Mouse (Mus musculus): ENCODE results near the gene Grm4. TPM values are rescaled to one million over a fixed set of nuclear protein-coding genes. Genes with fewer than 3 reads are reported as not detected.

Grm4 gene
- total and polyA plus RNA-seq, 3 experiments: 0.13 to 0.47 (median 0.16) TPM

- Histone ChIP-seq H3K4me1 (ENCODE audit: control insufficient read depth, insufficient read depth, low read length) (no peaks in the 10 kb centered on the region), H3K9ac (ENCODE audit: low read depth, low read length) (no peak overlapping the region), H3K36me3 (ENCODE audit: control insufficient read depth, insufficient read depth, low read length) (no peaks in the 10 kb centered on the region), H3K4me3 (no peak overlapping the region), H3K79me2 (replicated peaks; ENCODE audit: control insufficient read depth, insufficient read depth, low read length) (no peaks in the 10 kb centered on the region), H3K27me3 (ENCODE audit: control insufficient read depth, insufficient read depth, low read length) (no peaks in the 10 kb centered on the region), H3K27ac (no peak overlapping the region)
- no peak for DNase-seq
- WGBS: 86% methylated on average over 3 of the region's 3 CpGs
- intact Hi-C loops (cut with DNase I): no loop called here
- TF ChIP-seq CTCF (IDR thresholded peaks at IDR 0.05) (peak; percentile 28), EP300 (IDR thresholded peaks at IDR 0.05; ENCODE audit: insufficient read depth, low read depth, low read length) (no peak)
Measured at GRCm38 (mm10) chr17:27533354-27533753, 12.2 kb upstream of the Grm4 start.

GRCm38 (mm10) chr17:27532095-27532494 is 10.9 kb upstream of the Grm4 start:
- Histone ChIP-seq H3K27me3 (ENCODE audit: control insufficient read depth, insufficient read depth, low read length) (no peaks in the 10 kb centered on the region), H3K4me1 (ENCODE audit: control insufficient read depth, insufficient read depth, low read length) (no peaks in the 10 kb centered on the region), H3K4me3 (no peak overlapping the region), H3K36me3 (ENCODE audit: control insufficient read depth, insufficient read depth, low read length) (no peaks in the 10 kb centered on the region), H3K79me2 (replicated peaks; ENCODE audit: control insufficient read depth, insufficient read depth, low read length) (no peaks in the 10 kb centered on the region), H3K27ac (no peak overlapping the region), H3K9ac (ENCODE audit: low read depth, low read length) (no peak overlapping the region)
- DNase-seq: no peak
- intact Hi-C loops (cut with DNase I): no loop called here
- WGBS: 85% methylated on average over 8 of the region's 8 CpGs
- TF ChIP-seq POLR2A (IDR thresholded peaks at IDR 0.05; ENCODE audit: insufficient read depth, low read depth, low read length) (no peak), CTCF (IDR thresholded peaks at IDR 0.05) (no peak), EP300 (IDR thresholded peaks at IDR 0.05; ENCODE audit: insufficient read depth, low read depth, low read length) (no peak)

- no peak for DNase-seq
- H3K27ac ChIP-seq: no peak overlapping the region
- no peak overlapping the region for H3K4me3 ChIP-seq
- H3K9ac ChIP-seq (ENCODE audit: low read depth, low read length): no peak overlapping the region
- no peaks in the 10 kb centered on the region for H3K36me3 ChIP-seq (ENCODE audit: control insufficient read depth, insufficient read depth, low read length)
- intact Hi-C loops (cut with DNase I): no loop called here
- no peaks in the 10 kb centered on the region for H3K27me3 ChIP-seq (ENCODE audit: control insufficient read depth, insufficient read depth, low read length)
- no peaks in the 10 kb centered on the region for H3K4me1 ChIP-seq (ENCODE audit: control insufficient read depth, insufficient read depth, low read length)
- 89% methylated on average over 5 of the region's 5 CpGs for WGBS
- no peak for TF ChIP-seq EP300 (IDR thresholded peaks at IDR 0.05; ENCODE audit: insufficient read depth, low read depth, low read length)
- TF ChIP-seq CTCF (IDR thresholded peaks at IDR 0.05): no peak
- no peak for TF ChIP-seq POLR2A (IDR thresholded peaks at IDR 0.05; ENCODE audit: insufficient read depth, low read depth, low read length)
- H3K79me2 ChIP-seq (replicated peaks; ENCODE audit: control insufficient read depth, insufficient read depth, low read length): no peaks in the 10 kb centered on the region
Measured at GRCm38 (mm10) chr17:27528767-27529166, 7.6 kb upstream of the Grm4 start.

GRCm38 (mm10) chr17:27528030-27528429 is 6.8 kb upstream of the Grm4 start:
- H3K36me3 ChIP-seq (ENCODE audit: control insufficient read depth, insufficient read depth, low read length): no peaks in the 10 kb centered on the region
- H3K27ac ChIP-seq: no peak overlapping the region
- DNase-seq: no peak
- no peaks in the 10 kb centered on the region for H3K4me1 ChIP-seq (ENCODE audit: control insufficient read depth, insufficient read depth, low read length)
- no peak overlapping the region for H3K9ac ChIP-seq (ENCODE audit: low read depth, low read length)
- H3K4me3 ChIP-seq: no peak overlapping the region
- no peaks in the 10 kb centered on the region for H3K79me2 ChIP-seq (replicated peaks; ENCODE audit: control insufficient read depth, insufficient read depth, low read length)
- intact Hi-C loops (cut with DNase I): no loop called here
- 47% methylated on average over 8 of the region's 8 CpGs for WGBS
- TF ChIP-seq POLR2A (IDR thresholded peaks at IDR 0.05; ENCODE audit: insufficient read depth, low read depth, low read length) (no peak), EP300 (IDR thresholded peaks at IDR 0.05; ENCODE audit: insufficient read depth, low read depth, low read length) (no peak), CTCF (IDR thresholded peaks at IDR 0.05) (no peak)
- no peaks in the 10 kb centered on the region for H3K27me3 ChIP-seq (ENCODE audit: control insufficient read depth, insufficient read depth, low read length)

- H3K27me3 ChIP-seq (ENCODE audit: control insufficient read depth, insufficient read depth, low read length): no peaks in the 10 kb centered on the region
- WGBS: 45% methylated on average over 6 of the region's 6 CpGs
- H3K27ac ChIP-seq: no peak overlapping the region
Measured at GRCm38 (mm10) chr17:27527188-27527587, 6.0 kb upstream of the Grm4 start.

GRCm38 (mm10) chr17:27523121-27523520 is 1.9 kb upstream of the Grm4 start:
- H3K9ac ChIP-seq (ENCODE audit: low read depth, low read length): no peak overlapping the region
- H3K27me3 ChIP-seq (ENCODE audit: control insufficient read depth, insufficient read depth, low read length): no peaks in the 10 kb centered on the region; the same call in 1 of the 2 replicates
- no peaks in the 10 kb centered on the region for H3K36me3 ChIP-seq (ENCODE audit: control insufficient read depth, insufficient read depth, low read length)
- TF ChIP-seq EP300 (IDR thresholded peaks at IDR 0.05; ENCODE audit: insufficient read depth, low read depth, low read length) (no peak), CTCF (IDR thresholded peaks at IDR 0.05) (no peak), POLR2A (IDR thresholded peaks at IDR 0.05; ENCODE audit: insufficient read depth, low read depth, low read length) (no peak)
- DNase-seq: no peak
- no peaks in the 10 kb centered on the region for H3K4me1 ChIP-seq (ENCODE audit: control insufficient read depth, insufficient read depth, low read length)
- H3K79me2 ChIP-seq (replicated peaks; ENCODE audit: control insufficient read depth, insufficient read depth, low read length): no peaks in the 10 kb centered on the region
- 72% methylated on average over 7 of the region's 7 CpGs for WGBS
- H3K4me3 ChIP-seq: no peak overlapping the region
- no peak overlapping the region for H3K27ac ChIP-seq
- intact Hi-C loops (cut with DNase I): no loop called here

More at GRCm38 (mm10) chr17:27527188-27527587, 6.0 kb upstream of the Grm4 start:
- DNase-seq: no peak
- Histone ChIP-seq H3K79me2 (replicated peaks; ENCODE audit: control insufficient read depth, insufficient read depth, low read length) (no peaks in the 10 kb centered on the region), H3K4me1 (ENCODE audit: control insufficient read depth, insufficient read depth, low read length) (no peaks in the 10 kb centered on the region), H3K9ac (ENCODE audit: low read depth, low read length) (no peak overlapping the region), H3K4me3 (no peak overlapping the region), H3K36me3 (ENCODE audit: control insufficient read depth, insufficient read depth, low read length) (no peaks in the 10 kb centered on the region)
- intact Hi-C loops (cut with DNase I): no loop called here
- TF ChIP-seq POLR2A (IDR thresholded peaks at IDR 0.05; ENCODE audit: insufficient read depth, low read depth, low read length): no peak
- no peak for TF ChIP-seq CTCF (IDR thresholded peaks at IDR 0.05)
- TF ChIP-seq EP300 (IDR thresholded peaks at IDR 0.05; ENCODE audit: insufficient read depth, low read depth, low read length): no peak

Data from heart, adult 2 months (tissue).